Mouse (Mus musculus) thymus, postnatal 25 days (tissue): Measurements from ENCODE around the gene Snx29.
A peak's percentile ranks its signal among the peaks of the same experiment; 100 is the strongest.
"Not testable (repeated sequence)": the region's sequence is repeated elsewhere in the genome, so short reads cannot be mapped to it uniquely, and the experiment has no call there.

Experiments
- DNase-seq: peaks from one replicate; pipeline ENCODE4 v3.0.0; 2022

Snx29 gene

GRCm38 (mm10) chr16:11561714-11562113 is 239.0 kb downstream of the Snx29 start:
- no peak for DNase-seq

GRCm38 (mm10) chr16:11563846-11564245 is 241.1 kb downstream of the Snx29 start:
- no peak for DNase-seq

- DNase-seq, result peak; percentile 44
Measured at GRCm38 (mm10) chr16:11565126-11565525, 242.4 kb downstream of the Snx29 start.

- DNase-seq, result no peak
Measured at GRCm38 (mm10) chr16:11567594-11567993, 244.9 kb downstream of the Snx29 start.

- DNase-seq, result no peak
Measured at GRCm38 (mm10) chr16:11568095-11568494, 245.4 kb downstream of the Snx29 start.

GRCm38 (mm10) chr16:11568601-11569000 is 245.9 kb downstream of the Snx29 start:
- DNase-seq, result no peak

GRCm38 (mm10) chr16:11569127-11569526 is 246.4 kb downstream of the Snx29 start:
- DNase-seq, result no peak

- DNase-seq, result no peak
Measured at GRCm38 (mm10) chr16:11570072-11570471, 247.4 kb downstream of the Snx29 start.

GRCm38 (mm10) chr16:11574517-11574916 is 251.8 kb downstream of the Snx29 start:
- no peak for DNase-seq

GRCm38 (mm10) chr16:11575733-11576132 is 253.0 kb downstream of the Snx29 start:
- DNase-seq, result not testable (repeated sequence)

GRCm38 (mm10) chr16:11577541-11578255 is 255.0 kb downstream of the Snx29 start:
- no peak for DNase-seq

- DNase-seq, result peak; percentile 33
Measured at GRCm38 (mm10) chr16:11579676-11580098, 257.0 kb downstream of the Snx29 start.

GRCm38 (mm10) chr16:11583941-11584639 is 261.4 kb downstream of the Snx29 start:
- DNase-seq, result no peak

GRCm38 (mm10) chr16:11588689-11589088 is 266.0 kb downstream of the Snx29 start:
- no peak for DNase-seq

GRCm38 (mm10) chr16:11589336-11589735 is 266.6 kb downstream of the Snx29 start:
- DNase-seq, result no peak

GRCm38 (mm10) chr16:11589782-11590695 is 267.3 kb downstream of the Snx29 start:
- DNase-seq, result no peak

GRCm38 (mm10) chr16:11596599-11596998 is 273.9 kb downstream of the Snx29 start:
- no peak for DNase-seq

GRCm38 (mm10) chr16:11597769-11598168 is 275.1 kb downstream of the Snx29 start:
- DNase-seq, result no peak

- no peak for DNase-seq
Measured at GRCm38 (mm10) chr16:11599523-11599922, 276.8 kb downstream of the Snx29 start.

- DNase-seq, result no peak
Measured at GRCm38 (mm10) chr16:11601336-11602082, 278.8 kb downstream of the Snx29 start.

- peak; percentile 23 for DNase-seq
Measured at GRCm38 (mm10) chr16:11603667-11604422, 281.1 kb downstream of the Snx29 start.
